Mouse (Mus musculus) intestine, embryonic 14.5 days (tissue): ENCODE measurements around the gene Pank2. TPM values are rescaled to one million over a fixed set of nuclear protein-coding genes. Genes with fewer than 3 reads are reported as not detected.
"Not testable (repeated sequence)": the region's sequence is repeated elsewhere in the genome, so short reads cannot be mapped to it uniquely, and the experiment has no call there.

Experiments
- ATAC-seq: fragments of 200-750 bp; cut with Nextera tagmentation; replicated peaks from 2 replicates; pipeline ENCODE4 v1.8.0; 2017; ENCODE audit warnings: low read depth, moderate number of reproducible peaks, moderate TSS enrichment, moderate library complexity; ENCODE audit not compliant: low FRiP score, low TSS enrichment
- DNase-seq: peaks from one replicate; pipeline ENCODE4 v3.0.0-alpha.2; 2018; ENCODE audit warnings: low spot score
- H3K27ac ChIP-seq: fragments of 300-500 bp; sonication (generic); 2 replicates; pipeline ENCODE4 v1.5.1; 2014; ENCODE audit warnings: low read depth, mild to moderate bottlenecking, control low read depth
- H3K27me3 ChIP-seq: fragments of 300-500 bp; sonication (generic); replicated peaks from 2 replicates; pipeline ENCODE4 v1.6.1; 2014; ENCODE audit warnings: low read length, control low read depth; ENCODE audit not compliant: control insufficient read depth, insufficient read depth
- H3K36me3 ChIP-seq: fragments of 300-500 bp; sonication (generic); 2 replicates; pipeline ENCODE4 v1.6.1; 2014; ENCODE audit warnings: low read length, control low read depth; ENCODE audit not compliant: control insufficient read depth, insufficient read depth
- H3K4me1 ChIP-seq: fragments of 300-500 bp; sonication (generic); replicated peaks from 2 replicates; pipeline ENCODE4 v1.6.1; 2014; ENCODE audit warnings: low read length, control low read depth, mixed read lengths; ENCODE audit not compliant: control insufficient read depth, insufficient read depth
- H3K4me2 ChIP-seq: fragments of 300-500 bp; sonication (generic); 2 replicates; pipeline ENCODE4 v1.6.1; 2014; ENCODE audit warnings: low read length
- H3K4me3 ChIP-seq: fragments of 300-500 bp; sonication (generic); 2 replicates; pipeline ENCODE4 v1.5.1; 2014; ENCODE audit warnings: low read depth, low read length, control low read depth, mixed read lengths
- H3K9ac ChIP-seq: fragments of 300-500 bp; sonication (generic); 2 replicates; pipeline ENCODE4 v1.6.1; 2014; ENCODE audit warnings: mild to moderate bottlenecking, low read length
- H3K9me3 ChIP-seq: fragments of 300-500 bp; sonication (generic); 2 replicates; pipeline ENCODE4 v1.6.1; 2016; ENCODE audit warnings: low read length, control low read depth; ENCODE audit not compliant: control insufficient read depth
- WGBS: fragments of 180-500 bp; shearing (Covaris S2); extraction: QIAGEN DNeasy Blood & Tissue Kit; methylation state at CpG from one replicate; pipeline ENCODE4 v1.1.7; 2014; 5-methylcytosine and 5-hydroxymethylcytosine counted together
- polyA plus RNA-seq: library from polyadenylated mRNA; unstranded; fragments of >200 nt; fragmentation: Nextera tagmentation; extraction: Ambion mirVana; gene quantifications from 2 replicates; pipeline ENCODE4 v1.2.1, GENCODE M21; 2014

Pank2 gene
- polyA plus RNA-seq, 1 experiment from 2014 or later: 37.6 TPM

DNA sequence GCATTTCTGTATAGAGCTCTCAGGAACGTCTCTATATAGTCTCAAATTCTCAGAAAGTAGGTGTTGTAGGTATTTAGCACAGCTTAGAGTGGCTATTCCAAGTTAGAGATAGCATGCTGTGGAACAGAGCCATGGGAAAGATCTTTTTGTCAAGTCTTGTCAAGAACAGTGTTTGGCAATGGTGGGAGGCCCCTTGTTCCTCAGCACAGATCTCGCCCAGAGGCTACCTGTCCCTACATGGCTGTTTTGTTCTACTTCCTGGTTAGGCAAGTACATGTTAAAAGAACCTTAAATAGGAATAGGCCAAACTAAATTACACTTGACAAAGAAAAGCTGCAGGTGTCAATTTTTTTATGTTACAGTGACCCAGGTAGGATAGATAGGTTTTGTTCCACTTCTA lies 38.2 kb downstream of the Pank2 start:
- no peaks in the 10 kb centered on the region for H3K9me3 ChIP-seq
- no peak overlapping the region for H3K4me2 ChIP-seq
- no peaks in the 10 kb centered on the region for H3K27me3 ChIP-seq
- H3K27ac ChIP-seq: no peak overlapping the region
- DNase-seq (no peak), ATAC-seq (no peak)
- 92% methylated on average over 2 of the region's 2 CpGs for WGBS
- H3K9ac ChIP-seq: no peak overlapping the region
- H3K4me3 ChIP-seq: no peak overlapping the region
- H3K4me1 ChIP-seq: no peaks in the 10 kb centered on the region
- H3K36me3 ChIP-seq: peaks cover 47% of the 10 kb centered on the region

DNA sequence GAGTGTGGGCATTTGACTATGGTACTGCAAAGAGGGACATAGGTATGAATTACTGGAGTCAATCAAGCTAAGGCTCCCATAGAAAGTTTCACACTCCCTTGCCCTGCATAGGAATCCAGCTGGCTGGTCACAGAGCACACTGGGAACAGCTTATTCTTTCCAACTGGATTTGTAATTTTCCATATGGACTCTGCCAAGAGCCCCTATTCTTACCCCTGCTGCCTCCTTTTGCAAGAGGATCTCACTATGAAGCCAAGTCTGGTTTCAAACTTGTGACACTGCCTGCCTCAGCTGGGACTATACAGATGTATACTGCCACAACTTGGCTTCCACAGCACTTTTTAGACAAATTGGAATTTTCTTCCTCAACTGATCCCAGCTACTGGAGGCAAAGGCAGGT lies 39.3 kb downstream of the Pank2 start:
- no peak for DNase-seq
- H3K27me3 ChIP-seq: no peaks in the 10 kb centered on the region
- H3K9me3 ChIP-seq: no peaks in the 10 kb centered on the region
- no peaks in the 10 kb centered on the region for H3K4me1 ChIP-seq
- H3K4me2 ChIP-seq: no peak overlapping the region
- ATAC-seq: no peak
- no peak overlapping the region for H3K27ac ChIP-seq
- H3K9ac ChIP-seq: no peak overlapping the region
- H3K36me3 ChIP-seq: peaks cover 37% of the 10 kb centered on the region
- H3K4me3 ChIP-seq: no peak overlapping the region

DNA sequence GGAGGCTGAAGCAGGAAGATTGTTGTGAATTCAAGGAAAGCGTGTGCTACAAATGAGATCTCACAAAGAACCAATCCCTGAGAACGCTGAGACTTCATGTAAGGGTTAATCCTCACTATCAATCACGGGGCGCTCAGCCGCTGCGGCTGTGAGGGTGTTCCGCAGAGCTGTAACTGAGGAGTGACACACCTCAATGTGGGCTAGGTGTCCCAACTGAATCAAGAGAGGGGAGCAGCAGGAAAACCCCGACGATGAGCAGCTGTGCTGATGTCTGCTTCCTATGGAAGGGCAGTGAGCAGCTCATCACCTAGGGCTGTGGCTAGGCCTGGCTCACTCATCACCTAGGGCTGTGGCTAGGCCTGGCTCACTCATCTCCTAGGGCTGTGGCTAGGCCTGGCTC lies 42.2 kb downstream of the Pank2 start:
- ATAC-seq (no peak), DNase-seq (no peak)
- no peak overlapping the region for H3K9ac ChIP-seq
- H3K36me3 ChIP-seq: peaks cover 16% of the 10 kb centered on the region; the same call in 1 of the 2 replicates
- no peaks in the 10 kb centered on the region for H3K4me1 ChIP-seq
- WGBS: 76% methylated on average over 9 of the region's 9 CpGs
- no peak overlapping the region for H3K4me2 ChIP-seq
- no peak overlapping the region for H3K4me3 ChIP-seq
- H3K27me3 ChIP-seq: no peaks in the 10 kb centered on the region
- H3K27ac ChIP-seq: no peak overlapping the region
- H3K9me3 ChIP-seq: no peaks in the 10 kb centered on the region

DNA sequence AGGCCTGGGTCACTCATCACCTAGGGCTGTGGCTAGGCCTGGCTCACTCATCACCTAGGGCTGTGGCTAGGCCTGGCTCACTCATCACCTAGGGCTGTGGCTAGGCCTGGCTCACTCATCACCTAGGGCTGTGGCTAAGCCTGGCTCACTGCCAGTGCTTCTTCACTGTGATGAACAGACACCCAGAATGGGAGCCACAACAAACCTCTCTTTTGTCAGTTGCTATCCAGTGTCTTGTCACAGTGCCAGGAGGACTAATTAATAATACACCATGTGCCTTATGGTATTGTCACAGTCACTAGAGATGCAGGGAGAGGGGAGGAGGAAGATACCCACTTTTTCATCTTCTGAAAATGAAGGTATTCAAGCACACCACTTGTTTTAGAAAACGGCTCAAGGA lies 42.9 kb downstream of the Pank2 start:
- 92% methylated on average over 1 of the region's 1 CpGs for WGBS

DNA sequence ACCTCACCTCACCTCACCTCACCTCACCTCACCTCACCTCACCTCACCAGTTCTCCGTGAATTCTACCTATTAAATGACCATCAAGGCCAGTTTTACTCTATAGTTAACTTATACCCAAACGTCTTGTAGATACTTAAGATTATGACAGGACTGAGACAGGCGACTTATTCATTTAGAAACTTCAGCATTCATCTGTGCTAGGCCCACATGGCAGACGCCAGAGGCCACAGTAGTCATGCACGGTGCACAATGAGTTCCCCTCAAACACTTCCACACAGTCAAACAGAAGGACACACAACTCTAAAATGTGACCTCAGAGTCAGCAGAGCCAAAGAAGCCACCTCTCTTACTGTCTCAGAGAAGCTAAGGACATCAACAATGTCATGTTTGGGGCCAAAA lies 45.1 kb downstream of the Pank2 start:
- H3K9ac ChIP-seq: no peak overlapping the region
- DNase-seq (no peak), ATAC-seq (no peak)
- no peaks in the 10 kb centered on the region for H3K4me1 ChIP-seq
- H3K27me3 ChIP-seq: no peaks in the 10 kb centered on the region
- no peaks in the 10 kb centered on the region for H3K9me3 ChIP-seq
- 0 out of 2 replicates have a peak, but pooled peaks cover 12% of the 10 kb centered on the region for H3K36me3 ChIP-seq
- H3K4me3 ChIP-seq: no peak overlapping the region
- 90% methylated on average over 5 of the region's 5 CpGs for WGBS
- H3K27ac ChIP-seq: no peak overlapping the region
- H3K4me2 ChIP-seq: no peak overlapping the region

More for the DNA sequence above, 42.9 kb downstream of the Pank2 start:
- not testable (repeated sequence) for ATAC-seq, DNase-seq, H3K27me3 ChIP-seq, H3K4me2 ChIP-seq, H3K4me1 ChIP-seq, H3K27ac ChIP-seq, H3K9me3 ChIP-seq, H3K4me3 ChIP-seq, H3K9ac ChIP-seq
- 0 out of 2 replicates have a peak, but pooled peaks cover 12% of the 10 kb centered on the region for H3K36me3 ChIP-seq

DNA sequence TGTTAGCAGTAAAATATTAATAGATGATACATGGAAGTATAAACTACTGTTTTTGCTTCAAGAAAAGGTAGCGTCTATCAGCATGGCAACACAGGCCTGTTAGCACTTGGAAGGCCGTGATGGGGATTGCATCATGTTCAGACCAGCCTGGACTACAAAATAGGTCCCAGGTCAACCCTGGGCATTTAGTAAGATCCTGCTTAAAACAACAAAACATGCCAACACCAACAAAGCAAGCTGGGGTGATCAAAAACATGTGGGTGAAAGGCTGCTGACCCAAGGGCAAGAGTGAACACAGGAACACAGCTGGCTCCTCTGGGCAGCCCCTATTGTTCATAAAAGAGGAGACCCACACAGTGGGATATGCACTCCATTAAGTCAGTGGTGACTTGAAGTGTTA lies 45.5 kb downstream of the Pank2 start:
- H3K9me3 ChIP-seq: no peaks in the 10 kb centered on the region
- 86% methylated on average over 2 of the region's 2 CpGs for WGBS
- no peak overlapping the region for H3K27ac ChIP-seq

DNA sequence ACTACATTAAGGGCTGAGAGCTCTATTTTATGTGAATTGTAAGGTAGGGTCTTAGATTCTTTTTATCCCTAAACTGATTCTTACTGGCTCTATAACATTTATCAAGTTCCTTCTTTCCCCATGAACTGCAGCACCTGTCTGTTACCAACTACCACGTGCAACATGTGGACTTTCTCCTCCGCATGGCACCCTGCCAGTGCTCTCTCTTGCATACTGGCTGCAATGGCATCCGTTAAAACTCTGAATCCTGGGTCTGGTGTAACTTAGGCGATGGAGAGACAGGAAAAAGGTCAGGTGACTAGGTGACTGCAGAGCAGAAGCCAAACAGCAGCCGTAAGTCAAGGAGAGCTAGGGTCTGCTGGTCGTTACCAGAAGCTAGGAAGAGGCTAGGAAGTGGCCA lies 47.0 kb downstream of the Pank2 start:
- ATAC-seq (no peak), DNase-seq (no peak)
- no peaks in the 10 kb centered on the region for H3K9me3 ChIP-seq
- no peak overlapping the region for H3K4me2 ChIP-seq
- WGBS: 51% methylated on average over 6 of the region's 6 CpGs
- H3K27ac ChIP-seq: no peak overlapping the region
- H3K4me1 ChIP-seq: no peaks in the 10 kb centered on the region
- H3K36me3 ChIP-seq: no peaks in the 10 kb centered on the region
- H3K9ac ChIP-seq: no peak overlapping the region
- no peaks in the 10 kb centered on the region for H3K27me3 ChIP-seq
- H3K4me3 ChIP-seq: no peak overlapping the region

More for the DNA sequence above, 45.5 kb downstream of the Pank2 start:
- Histone ChIP-seq H3K9ac (no peak overlapping the region), H3K36me3 (0 out of 2 replicates have a peak, but pooled peaks cover 12% of the 10 kb centered on the region), H3K4me3 (no peak overlapping the region), H3K27me3 (no peaks in the 10 kb centered on the region), H3K4me1 (no peaks in the 10 kb centered on the region), H3K4me2 (no peak overlapping the region)
- ATAC-seq (no peak), DNase-seq (no peak)

DNA sequence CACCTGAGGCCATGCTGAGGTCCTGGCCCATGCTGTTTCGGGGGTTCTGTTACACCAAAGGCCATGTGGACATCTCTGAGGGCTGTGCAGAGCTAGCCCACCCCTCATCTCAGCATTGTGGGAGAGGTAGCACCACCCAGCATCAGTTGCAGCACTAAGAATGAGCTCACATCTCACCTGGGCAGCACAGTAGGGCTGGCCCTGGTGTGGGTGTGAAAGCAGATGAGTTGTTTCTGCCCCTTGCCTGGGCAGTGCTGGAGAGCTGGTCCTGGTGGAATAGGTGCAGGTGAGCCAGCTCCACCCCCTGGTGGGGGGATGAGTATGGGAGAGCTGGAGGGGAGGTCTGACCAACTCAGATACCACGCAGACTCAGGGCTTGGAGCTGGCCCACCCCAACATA lies 53.9 kb downstream of the Pank2 start:
- Histone ChIP-seq H3K4me1 (no peaks in the 10 kb centered on the region), H3K4me2 (no peak overlapping the region), H3K36me3 (no peaks in the 10 kb centered on the region), H3K9me3 (0 out of 2 replicates have a peak, but pooled peaks cover 3% of the 10 kb centered on the region), H3K4me3 (no peak overlapping the region), H3K27ac (no peak overlapping the region), H3K27me3 (no peaks in the 10 kb centered on the region), H3K9ac (no peak overlapping the region)
- 86% methylated on average over 2 of the region's 2 CpGs for WGBS
- DNase-seq (no peak), ATAC-seq (no peak)

DNA sequence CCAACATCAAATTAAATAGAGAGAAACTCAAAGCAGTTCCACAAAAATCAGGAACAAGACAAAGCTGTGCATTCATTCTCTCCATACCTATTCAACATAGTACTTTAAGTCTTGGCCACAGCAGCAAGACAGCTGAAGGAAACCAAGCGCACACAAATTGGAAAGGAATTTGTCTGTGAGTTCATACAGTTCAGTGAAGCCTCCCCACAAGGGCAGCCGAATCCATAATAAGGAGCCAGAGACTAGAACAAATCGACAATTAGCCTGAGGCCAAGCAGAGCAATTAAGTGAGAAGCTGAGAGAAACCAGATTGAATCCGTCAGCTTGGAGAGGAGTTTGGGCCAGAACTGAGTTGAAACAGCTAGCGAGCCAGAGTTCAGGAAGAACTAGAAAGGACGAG lies 57.1 kb downstream of the Pank2 start:
- Histone ChIP-seq H3K9me3 (0 out of 2 replicates have a peak, but pooled peaks cover 3% of the 10 kb centered on the region), H3K4me2 (no peak overlapping the region), H3K27me3 (no peaks in the 10 kb centered on the region), H3K4me3 (no peak overlapping the region), H3K9ac (no peak overlapping the region), H3K4me1 (no peaks in the 10 kb centered on the region), H3K36me3 (no peaks in the 10 kb centered on the region), H3K27ac (no peak overlapping the region)
- no peak for ATAC-seq
- no peak for DNase-seq
- WGBS: 86% methylated on average over 6 of the region's 6 CpGs
